Mouse (Mus musculus): Measurements from ENCODE around the gene Tpk1. TPM values are rescaled to one million over a fixed set of nuclear protein-coding genes. Genes with fewer than 3 reads are reported as not detected.
"Not testable (repeated sequence)": the region's sequence is repeated elsewhere in the genome, so short reads cannot be mapped to it uniquely, and the experiment has no call there.

Gene Tpk1
- polyA plus RNA-seq, 1 experiment from 2014 or later: 6.5 TPM

GRCm38 (mm10) chr6:43518378-43518777, 147.7 kb downstream of the Tpk1 start:
- Histone ChIP-seq H3K9ac (ENCODE audit: low read depth, low read length) (no peak overlapping the region), H3K4me1 (ENCODE audit: control insufficient read depth, insufficient read depth, low read depth, low read length) (no peaks in the 10 kb centered on the region; the same call in 1 of the 2 replicates), H3K9me3 (ENCODE audit: control insufficient read depth, low read length) (no peaks in the 10 kb centered on the region), H3K4me3 (ENCODE audit: low read length) (no peak overlapping the region), H3K4me2 (ENCODE audit: low read length) (no peak overlapping the region), H3K27me3 (replicated peaks; ENCODE audit: control insufficient read depth, insufficient read depth, low read length) (no peaks in the 10 kb centered on the region), H3K27ac (ENCODE audit: low read depth, low read length) (no peak overlapping the region), H3K36me3 (ENCODE audit: control insufficient read depth, insufficient read depth, low read length) (no peaks in the 10 kb centered on the region)
- no peak for ATAC-seq

- Histone ChIP-seq H3K4me2 (ENCODE audit: low read length) (no peak overlapping the region), H3K9me3 (ENCODE audit: control insufficient read depth, low read length) (no peaks in the 10 kb centered on the region), H3K36me3 (ENCODE audit: control insufficient read depth, insufficient read depth, low read length) (no peaks in the 10 kb centered on the region), H3K9ac (ENCODE audit: low read depth, low read length) (no peak overlapping the region), H3K4me3 (ENCODE audit: low read length) (no peak overlapping the region), H3K27me3 (replicated peaks; ENCODE audit: control insufficient read depth, insufficient read depth, low read length) (no peaks in the 10 kb centered on the region), H3K27ac (ENCODE audit: low read depth, low read length) (no peak overlapping the region), H3K4me1 (ENCODE audit: control insufficient read depth, insufficient read depth, low read depth, low read length) (no peaks in the 10 kb centered on the region; the same call in 1 of the 2 replicates)
- 89% methylated on average over 2 of the region's 2 CpGs for WGBS
- no peak for ATAC-seq
Observed at GRCm38 (mm10) chr6:43517316-43517655, 148.8 kb downstream of the Tpk1 start.

DNA sequence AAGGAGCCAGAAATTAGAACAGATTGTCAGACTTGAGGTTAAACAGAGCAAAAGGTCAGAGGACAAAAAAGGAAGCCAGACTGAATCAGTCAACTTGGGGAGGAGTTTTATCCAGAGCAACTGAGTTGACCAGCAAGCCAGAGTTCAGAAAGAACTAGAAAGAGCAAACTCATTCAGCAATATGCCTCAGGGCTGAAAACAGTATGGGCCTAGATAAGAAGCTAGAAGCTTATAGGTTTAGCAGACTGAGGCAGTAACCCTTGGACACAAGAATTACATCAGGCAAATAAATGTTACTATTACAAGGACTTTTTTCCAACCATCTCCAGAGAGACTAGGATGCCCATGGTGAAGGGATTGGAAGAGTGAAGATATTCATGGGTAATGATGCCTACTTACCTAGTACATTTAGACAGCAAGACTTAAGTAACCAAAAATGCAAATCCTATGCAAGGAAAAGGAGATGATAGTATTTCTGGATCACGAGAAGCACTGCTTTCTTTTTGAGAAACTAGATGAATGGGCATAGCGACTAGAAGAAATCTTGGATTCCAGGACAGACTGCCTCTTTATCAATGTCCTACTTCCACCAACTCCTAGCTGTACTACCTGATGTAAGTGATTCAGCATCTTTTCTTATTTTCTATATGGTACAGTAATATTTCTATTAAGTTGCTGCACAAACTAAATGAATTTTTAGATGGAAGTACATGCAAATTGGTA, 149.3 kb downstream of the Tpk1 start:
- Histone ChIP-seq H3K9me3 (ENCODE audit: control insufficient read depth, low read length) (no peaks in the 10 kb centered on the region), H3K4me2 (ENCODE audit: low read length) (no peak overlapping the region), H3K9ac (ENCODE audit: low read depth, low read length) (no peak overlapping the region), H3K27me3 (replicated peaks; ENCODE audit: control insufficient read depth, insufficient read depth, low read length) (no peaks in the 10 kb centered on the region), H3K27ac (ENCODE audit: low read depth, low read length) (no peak overlapping the region), H3K4me1 (ENCODE audit: control insufficient read depth, insufficient read depth, low read depth, low read length) (no peaks in the 10 kb centered on the region), H3K36me3 (ENCODE audit: control insufficient read depth, insufficient read depth, low read length) (no peaks in the 10 kb centered on the region), H3K4me3 (ENCODE audit: low read length) (no peak overlapping the region)
- WGBS: 85% methylated on average over 2 of the region's 2 CpGs
- no peak for ATAC-seq

DNA sequence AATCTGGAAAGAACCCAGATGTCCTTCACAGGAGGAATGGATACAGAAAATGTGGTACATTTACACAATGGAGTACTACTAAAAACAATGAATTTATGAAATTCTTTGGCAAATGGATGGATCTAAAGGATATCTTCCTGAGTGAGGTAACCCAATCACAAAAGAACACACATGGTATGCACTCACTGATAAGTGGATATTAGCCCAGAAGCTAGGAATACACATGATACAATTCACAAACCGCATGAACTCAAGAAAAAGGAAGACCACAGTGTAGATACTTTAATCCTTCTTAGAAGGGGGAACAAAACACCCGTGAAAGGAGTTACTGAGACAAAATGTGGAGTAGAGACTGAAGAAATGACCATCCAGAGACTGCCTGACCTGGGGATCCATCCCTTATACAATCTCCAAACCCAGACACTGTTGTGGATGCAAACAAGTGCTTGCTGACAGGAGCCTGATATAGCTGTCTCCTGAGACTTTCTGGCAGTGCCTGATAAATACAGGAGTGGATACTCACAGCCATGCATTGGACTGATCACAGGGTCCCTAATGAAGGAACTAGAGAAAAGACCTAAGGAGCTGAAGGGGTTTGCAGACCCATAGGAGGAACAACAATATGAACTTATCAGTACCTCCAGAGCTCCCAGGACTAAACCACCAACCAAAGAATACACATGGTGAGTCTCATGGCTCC, 159.2 kb downstream of the Tpk1 start:
- not testable (repeated sequence) for H3K9ac ChIP-seq (ENCODE audit: low read depth, low read length); H3K36me3 ChIP-seq (ENCODE audit: control insufficient read depth, insufficient read depth, low read length); H3K27me3 ChIP-seq (replicated peaks; ENCODE audit: control insufficient read depth, insufficient read depth, low read length); H3K4me2 ChIP-seq (ENCODE audit: low read length); ATAC-seq; H3K4me3 ChIP-seq (ENCODE audit: low read length); H3K27ac ChIP-seq (ENCODE audit: low read depth, low read length); H3K9me3 ChIP-seq (ENCODE audit: control insufficient read depth, low read length); H3K4me1 ChIP-seq (ENCODE audit: control insufficient read depth, insufficient read depth, low read depth, low read length)
- 93% methylated on average over 2 of the region's 2 CpGs for WGBS

- no peaks in the 10 kb centered on the region for H3K9me3 ChIP-seq (ENCODE audit: control insufficient read depth, low read length)
- 86% methylated on average over 5 of the region's 5 CpGs for WGBS
Observed at GRCm38 (mm10) chr6:43504609-43505230, 161.4 kb downstream of the Tpk1 start.

GRCm38 (mm10) chr6:43492367-43492766, 173.7 kb downstream of the Tpk1 start:
- no peak overlapping the region for H3K9ac ChIP-seq (ENCODE audit: low read depth, low read length)
- ATAC-seq: no peak
- H3K27ac ChIP-seq (ENCODE audit: low read depth, low read length): no peak overlapping the region
- H3K4me2 ChIP-seq (ENCODE audit: low read length): no peak overlapping the region
- H3K27me3 ChIP-seq (replicated peaks; ENCODE audit: control insufficient read depth, insufficient read depth, low read length): no peaks in the 10 kb centered on the region
- H3K4me1 ChIP-seq (ENCODE audit: control insufficient read depth, insufficient read depth, low read depth, low read length): no peaks in the 10 kb centered on the region
- H3K4me3 ChIP-seq (ENCODE audit: low read length): no peak overlapping the region
- H3K9me3 ChIP-seq (ENCODE audit: control insufficient read depth, low read length): no peaks in the 10 kb centered on the region; the same call in 1 of the 2 replicates
- no peaks in the 10 kb centered on the region for H3K36me3 ChIP-seq (ENCODE audit: control insufficient read depth, insufficient read depth, low read length)

More at GRCm38 (mm10) chr6:43504609-43505230, 161.4 kb downstream of the Tpk1 start:
- Histone ChIP-seq H3K4me1 (ENCODE audit: control insufficient read depth, insufficient read depth, low read depth, low read length) (no peaks in the 10 kb centered on the region), H3K27ac (ENCODE audit: low read depth, low read length) (no peak overlapping the region), H3K36me3 (ENCODE audit: control insufficient read depth, insufficient read depth, low read length) (no peaks in the 10 kb centered on the region), H3K4me3 (ENCODE audit: low read length) (no peak overlapping the region), H3K27me3 (replicated peaks; ENCODE audit: control insufficient read depth, insufficient read depth, low read length) (no peaks in the 10 kb centered on the region), H3K4me2 (ENCODE audit: low read length) (no peak overlapping the region), H3K9ac (ENCODE audit: low read depth, low read length) (no peak overlapping the region)
- no peak for ATAC-seq

- 83% methylated on average over 2 of the region's 2 CpGs for WGBS
- H3K4me1 ChIP-seq (ENCODE audit: control insufficient read depth, insufficient read depth, low read depth, low read length): no peaks in the 10 kb centered on the region
- H3K4me3 ChIP-seq (ENCODE audit: low read length): no peak overlapping the region
- no peaks in the 10 kb centered on the region for H3K27me3 ChIP-seq (replicated peaks; ENCODE audit: control insufficient read depth, insufficient read depth, low read length)
- H3K9ac ChIP-seq (ENCODE audit: low read depth, low read length): no peak overlapping the region
- no peaks in the 10 kb centered on the region for H3K9me3 ChIP-seq (ENCODE audit: control insufficient read depth, low read length)
- no peak overlapping the region for H3K4me2 ChIP-seq (ENCODE audit: low read length)
- no peak for ATAC-seq
- H3K27ac ChIP-seq (ENCODE audit: low read depth, low read length): no peak overlapping the region
- H3K36me3 ChIP-seq (ENCODE audit: control insufficient read depth, insufficient read depth, low read length): no peaks in the 10 kb centered on the region
Observed at GRCm38 (mm10) chr6:43486691-43487090, 179.4 kb downstream of the Tpk1 start.

GRCm38 (mm10) chr6:43480687-43481086, 185.4 kb downstream of the Tpk1 start:
- H3K27me3 ChIP-seq (replicated peaks; ENCODE audit: control insufficient read depth, insufficient read depth, low read length): no peaks in the 10 kb centered on the region
- no peak overlapping the region for H3K4me3 ChIP-seq (ENCODE audit: low read length)
- H3K27ac ChIP-seq (ENCODE audit: low read depth, low read length): no peak overlapping the region
- H3K4me1 ChIP-seq (ENCODE audit: control insufficient read depth, insufficient read depth, low read depth, low read length): no peaks in the 10 kb centered on the region
- no peaks in the 10 kb centered on the region for H3K9me3 ChIP-seq (ENCODE audit: control insufficient read depth, low read length)
- H3K4me2 ChIP-seq (ENCODE audit: low read length): no peak overlapping the region
- no peaks in the 10 kb centered on the region for H3K36me3 ChIP-seq (ENCODE audit: control insufficient read depth, insufficient read depth, low read length)
- WGBS: 82% methylated on average over 3 of the region's 3 CpGs
- no peak for ATAC-seq
- no peak overlapping the region for H3K9ac ChIP-seq (ENCODE audit: low read depth, low read length)

DNA sequence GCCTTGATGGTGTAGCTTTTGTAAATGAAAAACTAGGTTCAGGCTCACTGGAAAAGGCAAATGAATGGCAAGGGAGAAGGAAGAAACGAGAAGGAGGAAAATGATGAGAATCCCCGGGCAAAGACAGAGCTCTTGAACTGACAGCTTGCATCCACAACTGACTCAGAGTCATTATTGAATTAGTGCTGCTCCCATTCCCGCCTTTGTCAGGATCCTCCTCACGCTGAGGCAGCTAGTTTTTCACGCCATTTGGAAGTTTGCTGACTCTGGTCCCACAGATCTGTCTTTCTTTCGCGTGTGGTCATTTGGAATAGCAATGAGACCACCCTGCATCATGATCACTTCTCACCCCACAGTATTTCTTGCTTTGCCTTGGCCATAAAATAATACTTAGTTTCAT, 187.3 kb downstream of the Tpk1 start:
- Histone ChIP-seq H3K4me1 (ENCODE audit: control insufficient read depth, insufficient read depth, low read depth, low read length) (no peaks in the 10 kb centered on the region), H3K27me3 (replicated peaks; ENCODE audit: control insufficient read depth, insufficient read depth, low read length) (no peaks in the 10 kb centered on the region), H3K9me3 (ENCODE audit: control insufficient read depth, low read length) (no peaks in the 10 kb centered on the region), H3K4me3 (ENCODE audit: low read length) (no peak overlapping the region), H3K27ac (ENCODE audit: low read depth, low read length) (no peak overlapping the region), H3K36me3 (ENCODE audit: control insufficient read depth, insufficient read depth, low read length) (no peaks in the 10 kb centered on the region), H3K4me2 (ENCODE audit: low read length) (no peak overlapping the region), H3K9ac (ENCODE audit: low read depth, low read length) (no peak overlapping the region)
- peak; percentile 63; the same call in 1 of the 2 replicates for ATAC-seq
- WGBS: 32% methylated on average over 7 of the region's 7 CpGs
